Mouse (Mus musculus): ENCODE results near the gene Aplp1.

DNA sequence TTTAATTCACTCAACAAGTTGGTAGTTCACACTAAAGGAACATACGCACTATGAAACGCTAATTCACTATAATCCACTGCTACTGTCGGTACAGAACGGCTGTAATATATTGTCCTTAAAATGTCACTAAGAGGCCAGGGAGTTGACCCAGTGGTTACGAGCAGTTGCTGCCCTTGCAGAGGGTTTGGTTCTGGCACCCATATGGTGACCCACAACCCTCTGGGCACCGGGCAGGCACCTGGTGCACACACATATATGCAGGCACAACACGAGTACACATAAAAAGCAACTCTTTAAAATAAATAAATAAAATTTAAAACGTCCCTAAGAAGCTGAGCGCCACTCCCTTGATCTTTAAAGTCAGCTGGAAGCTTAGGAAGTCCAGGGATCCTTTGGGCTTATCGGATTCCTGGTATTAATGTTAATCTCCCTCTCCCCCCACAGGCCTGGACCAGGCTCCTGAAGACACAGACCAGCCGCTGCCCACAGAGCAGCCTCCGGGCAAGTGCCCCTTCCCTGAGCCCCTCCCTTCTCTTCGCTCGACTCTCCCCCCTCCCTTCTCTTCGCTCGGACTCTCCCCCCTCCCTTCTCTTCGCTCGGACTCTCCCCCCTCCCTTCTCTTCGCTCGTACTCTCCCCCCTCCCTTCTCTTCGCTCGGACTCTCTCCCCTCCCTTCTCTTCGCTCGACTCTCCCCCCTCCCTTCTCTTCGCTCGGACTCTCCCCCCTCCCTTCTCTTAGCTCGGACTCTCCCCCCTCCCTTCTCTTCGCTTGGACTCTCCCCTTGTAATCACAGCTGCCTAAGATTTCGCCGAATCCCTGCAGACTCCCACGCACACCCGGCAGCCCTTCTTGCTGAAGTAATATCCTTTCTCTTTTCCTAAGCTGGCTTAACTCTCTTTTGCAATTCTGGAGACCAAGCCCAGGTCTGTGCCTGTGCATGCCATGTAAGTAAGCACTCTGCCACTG is 32.4 kb upstream of the Aplp1 start:
- TF ChIP-seq POLR2A (IDR thresholded peaks at IDR 0.05; ENCODE audit: borderline replicate concordance, extremely low read depth, low read depth, low read length) (no peak), CTCF (IDR thresholded peaks at IDR 0.05; ENCODE audit: insufficient read depth, low read length) (no peak)

Data from lung, adult 2 months (tissue).